Mouse (Mus musculus) ES-E14 (cell line): ENCODE measurements at regions not wholly inside any gene's neighbourhood (a gene's known extent, or its start where the extent isn't known, plus 50 kb on each side); places are given as distances from the start of the nearest gene placed in this dataset.

Experiments
- CHD2 ChIP-seq: IDR thresholded peaks from 2 replicates; pipeline ENCODE4 v1.6.1; 2014; ENCODE audit warnings: mild to moderate bottlenecking, low read depth, low read length, inconsistent platforms
- HCFC1 ChIP-seq: IDR thresholded peaks from 2 replicates; pipeline ENCODE4 v1.6.1; 2012; ENCODE audit warnings: low read length, inconsistent platforms, borderline replicate concordance; ENCODE audit not compliant: insufficient read depth
- MAFK ChIP-seq: IDR thresholded peaks from 2 replicates; pipeline ENCODE4 v1.6.1; 2014; ENCODE audit warnings: mild to moderate bottlenecking, low read depth, low read length, inconsistent platforms; ENCODE audit not compliant: insufficient read depth
- ZC3H11A ChIP-seq: IDR thresholded peaks from 2 replicates; pipeline ENCODE4 v1.6.1; 2012; ENCODE audit warnings: low read depth, mild to moderate bottlenecking, inconsistent platforms, low read length, borderline replicate concordance
- ZNF384 ChIP-seq: IDR thresholded peaks from 2 replicates; pipeline ENCODE4 v1.6.1; 2012; ENCODE audit warnings: low read depth, low read length, inconsistent platforms

GRCm38 (mm10) chr13:44252496-44252895 is 467.9 kb downstream of the Cd83 start:
- TF ChIP-seq ZC3H11A (no peak), HCFC1 (no peak), ZNF384 (no peak), MAFK (no peak), CHD2 (no peak)
